Mouse (Mus musculus) midbrain, embryonic 10.5 days (tissue): ENCODE data around the gene Snx33. TPM values are rescaled to one million over a fixed set of nuclear protein-coding genes. Genes with fewer than 3 reads are reported as not detected.

ENCODE experiments used
- polyA plus RNA-seq: library from polyadenylated mRNA; unstranded; fragments of >200 nt; fragmentation: Nextera tagmentation; extraction: Ambion mirVana; gene quantifications from 2 replicates; pipeline ENCODE4 v1.2.1, GENCODE M21; 2016

Snx33 gene
- polyA plus RNA-seq, 1 experiment from 2014 or later = 8.4 TPM

Other genes starting within 250 kb of the Snx33 start
- gene Lingo1, start 131.9 kb downstream of the Snx33 start, polyA plus RNA-seq = 2.8 and 6.4 TPM in 2 replicates
- not detected in 2 replicates for gene Odf3l1, start 63.7 kb downstream of the Snx33 start, polyA plus RNA-seq
- gene Cspg4, start 63.3 kb downstream of the Snx33 start, polyA plus RNA-seq = 0.91 and 1.7 TPM in 2 replicates
- gene Imp3, start 9.1 kb upstream of the Snx33 start, polyA plus RNA-seq = 58.4 and 65.2 TPM in 2 replicates
- gene Snupn, start 22.5 kb upstream of the Snx33 start, polyA plus RNA-seq = 29.7 and 30.2 TPM in 2 replicates
- gene Ptpn9, start 66.6 kb upstream of the Snx33 start, polyA plus RNA-seq = 18.2 and 19.6 TPM in 2 replicates
- gene Sin3a, start 143.7 kb upstream of the Snx33 start, polyA plus RNA-seq = 51.6 and 56.7 TPM in 2 replicates
- 61.1 and 69.7 TPM in 2 replicates for gene Man2c1, start 202.3 kb upstream of the Snx33 start, polyA plus RNA-seq
- 5.4 and 7.1 TPM in 2 replicates for gene Neil1, start 219.9 kb upstream of the Snx33 start, polyA plus RNA-seq
- 117 and 122 TPM in 2 replicates for gene Commd4, start 230.0 kb upstream of the Snx33 start, polyA plus RNA-seq